Mouse (Mus musculus): ENCODE data around the gene Tiprl.

- no peak for TF ChIP-seq CTCF (IDR thresholded peaks at IDR 0.05; ENCODE audit: low read depth, low read length)
- no peak for TF ChIP-seq TAL1 (conservative IDR thresholded peaks at IDR 0.05; ENCODE audit: low read depth, low read length)
These were observed 31.2 kb downstream of the Tiprl start for GRCm38 (mm10) chr1:165205591-165205990.
